ENCODE assay signal across 11 mouse cellular contexts in the genomic region with DNA sequence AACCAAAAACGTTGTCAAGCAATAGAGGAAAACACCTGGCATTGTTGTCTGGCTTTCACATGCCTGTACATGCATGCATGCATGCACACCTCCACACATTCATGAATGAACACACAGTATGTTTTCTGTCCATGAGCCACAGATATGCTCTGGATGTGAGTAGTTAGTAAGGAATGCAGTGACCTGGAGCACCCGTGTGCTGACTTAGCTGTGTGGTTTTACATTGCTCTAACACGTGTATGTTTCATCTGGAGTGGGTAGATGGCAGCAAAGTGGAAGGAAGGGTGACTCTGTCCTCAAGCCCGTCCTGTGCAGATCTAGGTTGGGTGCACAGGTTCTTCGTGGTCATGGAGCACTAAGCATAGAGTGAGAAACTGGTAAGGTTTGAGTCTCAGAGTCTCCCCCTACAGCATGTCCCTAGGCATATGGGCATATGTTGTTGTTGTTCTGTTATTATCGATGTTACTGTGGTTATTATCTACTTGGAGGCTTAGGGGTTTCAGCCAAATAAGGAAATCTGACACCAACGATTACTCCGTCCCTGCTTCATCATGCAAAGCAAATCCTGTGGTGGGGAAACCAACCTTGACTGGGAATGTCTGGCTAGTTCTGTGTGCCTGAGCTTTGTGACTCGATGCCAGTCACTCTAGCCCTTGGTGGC.
DNase-seq lines count a peak whose midpoint lies in the region; ATAC-seq and TF ChIP-seq lines count a peak whose summit lies in the region.
"Had no signal": no experiment of that assay in that cellular context is flagged by ENCODE, and none has a peak within 500 bp of the region (broad histone marks: within the 10 kb centered on the region; RNA-seq: fewer than 3 reads in every experiment).

No protein-coding gene starts in this region.

- no peak overlapping the region for H3K4me2 ChIP-seq in kidney, embryonic 14.5 days (replicated peaks; ENCODE audit: low read depth, low read length)
- H3K4me2 ChIP-seq in intestine, postnatal 0 days (replicated peaks; ENCODE audit: low read depth), result no peak overlapping the region
- H3K4me2 ChIP-seq: limb, embryonic 13.5 days had no signal

- H3K27ac ChIP-seq in kidney, embryonic 14.5 days (ENCODE audit: low read depth, low read length), result no peak overlapping the region
- H3K27ac ChIP-seq in intestine, postnatal 0 days (ENCODE audit: low read depth, low read length), result no peak overlapping the region; the same call in 1 of the 2 replicates
- H3K27ac ChIP-seq: limb, embryonic 13.5 days had no signal

- peaks cover 28% of the 10 kb centered on the region for H3K4me1 ChIP-seq in kidney, embryonic 14.5 days (ENCODE audit: control insufficient read depth, insufficient read depth, low read length)
- H3K4me1 ChIP-seq in intestine, postnatal 0 days (replicated peaks; ENCODE audit: control insufficient read depth, insufficient read depth, low read length), result peaks cover 23% of the 10 kb centered on the region

- WGBS in kidney, embryonic 14.5 days, result 53% methylated on average over 9 of the region's 9 CpGs
- WGBS in intestine, postnatal 0 days, result 34% methylated on average over 9 of the region's 9 CpGs

- peak; percentile 59 for TF ChIP-seq CTCF in intestine, postnatal 0 days (IDR thresholded peaks at IDR 0.05; ENCODE audit: low read depth)

- no peaks in the 10 kb centered on the region for H3K27me3 ChIP-seq in kidney, embryonic 14.5 days (ENCODE audit: control insufficient read depth, insufficient read depth, low read length)
- no peaks in the 10 kb centered on the region for H3K27me3 ChIP-seq in intestine, postnatal 0 days (replicated peaks; ENCODE audit: control insufficient read depth, insufficient read depth, low read length)
- H3K27me3 ChIP-seq: limb, embryonic 13.5 days had no signal

- no peak for DNase-seq in kidney, postnatal 10 days
- peak; percentile 71 for DNase-seq in 416B (ENCODE audit: low read depth)
- DNase-seq in CD4-positive helper T cell, adult 2 months (ENCODE audit: low read depth, low spot score), result peak; percentile 10
- no peak for DNase-seq in left cerebral cortex, adult 8-10 months (ENCODE audit: low spot score in 2 of 2)
- DNase-seq in right cerebral cortex, postnatal 10 days (ENCODE audit: low spot score in 2 of 2), result no peak
- DNase-seq in gastrocnemius, adult 8-10 months (ENCODE audit: low spot score in 2 of 2), result no peak
- DNase-seq: cerebellum, adult 2 months; gastrocnemius, postnatal 10 days had no signal

- no peak overlapping the region for H3K4me3 ChIP-seq in kidney, embryonic 14.5 days (ENCODE audit: low read length)
- no peak overlapping the region for H3K4me3 ChIP-seq in intestine, postnatal 0 days (ENCODE audit: low read depth, low read length)
- H3K4me3 ChIP-seq: limb, embryonic 13.5 days had no signal

- ATAC-seq in kidney, embryonic 14.5 days (ENCODE audit: low FRiP score, low TSS enrichment), result peak; percentile 60
- peak; percentile 39; the same call in 1 of the 2 replicates for ATAC-seq in intestine, postnatal 0 days

- no peaks in the 10 kb centered on the region for H3K9me3 ChIP-seq in kidney, embryonic 14.5 days (ENCODE audit: control insufficient read depth, low read length)
- H3K9me3 ChIP-seq in intestine, postnatal 0 days (ENCODE audit: control insufficient read depth), result no peaks in the 10 kb centered on the region
- H3K9me3 ChIP-seq: limb, embryonic 13.5 days had no signal

- no peak overlapping the region for H3K9ac ChIP-seq in kidney, embryonic 14.5 days (ENCODE audit: low read depth, low read length)
- no peak overlapping the region for H3K9ac ChIP-seq in intestine, postnatal 0 days (ENCODE audit: low read depth, low read length)
- H3K9ac ChIP-seq: limb, embryonic 13.5 days had no signal

- no peaks in the 10 kb centered on the region for H3K36me3 ChIP-seq in kidney, embryonic 14.5 days (ENCODE audit: control insufficient read depth, insufficient read depth, low read length)
- no peaks in the 10 kb centered on the region for H3K36me3 ChIP-seq in intestine, postnatal 0 days (ENCODE audit: control insufficient read depth, insufficient read depth)
- H3K36me3 ChIP-seq: limb, embryonic 13.5 days had no signal

Comparison
In these comparisons a context has a peak if more than half of its experiments do, and no peak if none do; other contexts are left out.
1. DNase-seq: peak in 416B (single experiment) and CD4-positive helper T cell, adult 2 months (single experiment); none in kidney, postnatal 10 days (single experiment), left cerebral cortex, adult 8-10 months (0 of 2), right cerebral cortex, postnatal 10 days (0 of 2) and gastrocnemius, adult 8-10 months (0 of 2).